Mouse (Mus musculus) liver, adult 2 months (tissue): ENCODE results near the gene Tmem262. TPM values are rescaled to one million over a fixed set of nuclear protein-coding genes. Genes with fewer than 3 reads are reported as not detected.

Experiments used
- DNase-seq: peaks from one replicate; pipeline ENCODE4 v3.0.0-alpha.2; 2011; ENCODE audit warnings: low read depth, low spot score; ENCODE audit errors: extremely low read depth
- H3K27ac ChIP-seq: fragments of 200-500 bp; replicated peaks from 2 replicates; pipeline ENCODE4 v1.5.1; 2012; ENCODE audit warnings: low read depth, mild to moderate bottlenecking, control low read depth, inconsistent platforms, low read length; ENCODE audit not compliant: insufficient read depth
- H3K27me3 ChIP-seq: fragments of 200-500 bp; 2 replicates; pipeline ENCODE4 v1.6.1; 2012; ENCODE audit warnings: mild to moderate bottlenecking, moderate library complexity, low read length, inconsistent platforms; ENCODE audit not compliant: control insufficient read depth, insufficient read depth
- H3K36me3 ChIP-seq: fragments of 200-500 bp; 2 replicates; pipeline ENCODE4 v1.6.1; 2012; ENCODE audit warnings: low read length, inconsistent platforms; ENCODE audit not compliant: control insufficient read depth, insufficient read depth
- H3K4me1 ChIP-seq: fragments of 200-500 bp; 2 replicates; pipeline ENCODE4 v1.6.1; 2011; ENCODE audit warnings: low read length; ENCODE audit not compliant: control insufficient read depth, insufficient read depth
- H3K4me3 ChIP-seq: fragments of 200-500 bp; 2 replicates; pipeline ENCODE4 v1.5.1; 2011; ENCODE audit warnings: low read depth, mild to moderate bottlenecking, control low read depth, low read length, moderate library complexity; ENCODE audit not compliant: insufficient read depth
- H3K79me2 ChIP-seq: fragments of 200-500 bp; 2 replicates; pipeline ENCODE4 v1.6.1; 2012; ENCODE audit warnings: inconsistent platforms, mild to moderate bottlenecking, low read length, moderate library complexity; ENCODE audit not compliant: control insufficient read depth, insufficient read depth
- H3K9ac ChIP-seq: fragments of 200-500 bp; 2 replicates; pipeline ENCODE4 v1.6.1; 2012; ENCODE audit warnings: low read depth, mild to moderate bottlenecking, control low read depth, inconsistent platforms, low read length
- CTCF ChIP-seq: fragments of 200-500 bp; IDR thresholded peaks from 2 replicates; pipeline ENCODE4 v1.5.1; 2011; ENCODE audit warnings: low read depth, low read length, control low read depth
- POLR2A ChIP-seq: fragments of 200-500 bp; IDR thresholded peaks from 2 replicates; pipeline ENCODE4 v1.6.1; 2011; ENCODE audit warnings: low read length, control low read depth; ENCODE audit not compliant: insufficient read depth; ENCODE audit errors: extremely low read depth
- WGBS: fragments of 180-500 bp; shearing (Covaris S2); methylation state at CpG from one replicate; pipeline ENCODE4 v1.1.7; 2018; 5-methylcytosine and 5-hydroxymethylcytosine counted together
- polyA plus RNA-seq: library from polyadenylated mRNA; depleted of rRNA; stranded (reverse); fragments of >200 nt; gene quantifications from 2 replicates; pipeline ENCODE4 v1.2.3, GENCODE M21; 2012
- total RNA-seq: library from RNA; depleted of rRNA; stranded (reverse); fragments of >200 nt; gene quantifications from 2 replicates; pipeline ENCODE4 v1.2.3, GENCODE M21; 2014

Tmem262 gene
- total and polyA plus RNA-seq, 2 experiments, result not detected

DNA sequence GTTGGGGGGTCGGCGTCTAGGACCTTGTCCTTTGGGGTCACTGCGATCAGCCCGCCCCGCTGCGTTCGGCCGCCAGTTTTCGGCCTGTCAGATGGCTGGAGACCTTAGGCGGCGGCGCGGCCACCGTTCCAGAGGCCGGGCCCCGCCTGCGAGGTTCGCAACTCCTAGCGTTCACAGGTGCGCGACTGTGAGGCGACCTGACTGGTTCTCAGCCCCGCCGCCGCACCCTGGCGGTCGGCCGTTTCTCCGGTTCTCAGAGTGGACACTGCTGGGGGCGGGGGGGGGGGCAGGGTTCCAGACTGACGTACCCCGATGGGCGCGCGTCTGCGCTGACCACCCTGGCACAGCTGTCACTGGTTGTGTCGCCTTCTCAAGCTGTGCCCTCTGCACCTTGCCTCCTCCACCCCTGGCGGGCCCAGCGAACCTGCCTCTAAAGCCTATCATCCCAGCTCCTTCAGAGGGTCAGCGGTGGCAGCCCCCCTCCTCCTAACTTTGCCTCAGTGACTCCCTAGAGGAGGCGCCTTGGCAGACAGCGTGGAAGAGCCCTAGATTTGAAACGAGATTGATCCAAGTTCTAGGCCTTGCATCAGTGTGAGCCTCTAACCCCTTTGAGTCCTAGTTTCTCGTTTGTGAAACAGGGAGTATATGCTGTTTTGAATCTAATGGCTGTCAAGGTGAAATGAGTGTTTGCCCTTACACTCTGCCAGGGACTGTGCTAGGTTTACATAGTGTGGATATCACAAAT is 32.5 kb upstream of the Tmem262 start:
- 1% methylated on average over 42 of the region's 44 CpGs for WGBS
- peak overlapping the region; percentile 88 for H3K27ac ChIP-seq
- TF ChIP-seq POLR2A (no peak), CTCF (no peak)
- H3K79me2 ChIP-seq, result peaks cover 25% of the 10 kb centered on the region; the same call in 1 of the 2 replicates
- H3K27me3 ChIP-seq, result no peaks in the 10 kb centered on the region
- peaks cover 27% of the 10 kb centered on the region for H3K36me3 ChIP-seq
- no peak for DNase-seq
- peak overlapping the region; percentile 69 for H3K4me3 ChIP-seq
- H3K4me1 ChIP-seq, result peaks cover 22% of the 10 kb centered on the region
- peak overlapping the region; percentile 78 for H3K9ac ChIP-seq

DNA sequence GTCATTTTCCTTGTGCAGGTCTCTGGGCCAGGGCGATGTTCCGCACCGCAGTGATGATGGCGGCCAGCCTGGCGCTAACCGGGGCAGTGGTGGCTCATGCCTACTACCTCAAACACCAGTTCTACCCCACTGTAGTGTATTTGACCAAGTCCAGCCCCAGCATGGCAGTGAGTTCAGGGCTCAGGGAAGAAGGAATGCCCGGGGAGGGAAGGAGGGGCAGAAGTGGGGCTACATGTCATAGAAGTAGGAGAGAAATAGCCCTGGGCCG is 32.0 kb upstream of the Tmem262 start:
- peaks cover 22% of the 10 kb centered on the region for H3K4me1 ChIP-seq
- WGBS, result 52% methylated on average over 8 of the region's 8 CpGs
- TF ChIP-seq POLR2A (no peak), CTCF (no peak)
- H3K36me3 ChIP-seq, result peaks cover 32% of the 10 kb centered on the region
- peak overlapping the region; percentile 88; the same call in 1 of the 2 replicates for H3K27ac ChIP-seq
- H3K27me3 ChIP-seq, result no peaks in the 10 kb centered on the region
- H3K79me2 ChIP-seq, result peaks cover 25% of the 10 kb centered on the region; the same call in 1 of the 2 replicates
- peak overlapping the region; percentile 69 for H3K4me3 ChIP-seq
- H3K9ac ChIP-seq, result peak overlapping the region; percentile 78
- DNase-seq, result no peak

DNA sequence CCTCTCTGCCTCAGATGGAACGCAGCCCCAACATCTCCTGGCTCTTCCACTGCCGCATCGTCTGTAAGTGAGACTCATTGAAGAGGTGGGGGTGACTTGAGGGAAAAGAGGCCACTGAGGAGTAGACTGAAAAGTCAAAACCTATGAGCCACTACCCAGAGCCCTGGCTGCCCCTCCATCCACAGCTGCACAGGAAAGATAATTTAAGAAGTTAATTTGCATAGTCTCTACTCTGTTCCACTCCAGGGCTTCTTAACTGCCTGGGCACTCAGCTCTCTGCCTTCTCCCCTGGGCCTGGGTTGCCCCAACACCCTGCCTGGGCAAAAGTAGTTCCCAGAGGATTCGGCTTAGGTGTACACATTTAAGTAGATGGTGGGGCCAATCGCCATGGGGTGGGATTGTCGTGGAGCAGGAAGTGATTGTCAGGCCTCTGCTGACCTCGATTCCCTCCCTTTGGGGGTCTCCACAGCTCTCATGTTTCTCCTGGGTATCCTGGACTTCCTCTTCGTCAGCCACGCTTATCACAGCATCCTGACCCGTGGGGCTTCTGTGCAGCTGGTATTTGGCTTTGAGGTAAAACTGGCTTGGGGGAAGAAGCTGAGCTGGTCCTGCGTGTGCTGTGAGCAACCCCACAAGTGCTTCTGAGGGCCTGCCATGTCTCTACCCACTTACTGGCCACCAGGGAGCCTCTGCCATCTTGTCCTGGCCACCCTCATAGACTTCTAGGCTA is 31.0 kb upstream of the Tmem262 start:
- WGBS, result 79% methylated on average over 11 of the region's 11 CpGs
- Histone ChIP-seq H3K36me3 (peaks cover 40% of the 10 kb centered on the region), H3K79me2 (peaks cover 25% of the 10 kb centered on the region; the same call in 1 of the 2 replicates), H3K27me3 (no peaks in the 10 kb centered on the region), H3K9ac (no peak overlapping the region), H3K4me1 (peaks cover 22% of the 10 kb centered on the region), H3K4me3 (no peak overlapping the region), H3K27ac (no peak overlapping the region)
- no peak for TF ChIP-seq CTCF
- TF ChIP-seq POLR2A, result no peak
- no peak for DNase-seq

DNA sequence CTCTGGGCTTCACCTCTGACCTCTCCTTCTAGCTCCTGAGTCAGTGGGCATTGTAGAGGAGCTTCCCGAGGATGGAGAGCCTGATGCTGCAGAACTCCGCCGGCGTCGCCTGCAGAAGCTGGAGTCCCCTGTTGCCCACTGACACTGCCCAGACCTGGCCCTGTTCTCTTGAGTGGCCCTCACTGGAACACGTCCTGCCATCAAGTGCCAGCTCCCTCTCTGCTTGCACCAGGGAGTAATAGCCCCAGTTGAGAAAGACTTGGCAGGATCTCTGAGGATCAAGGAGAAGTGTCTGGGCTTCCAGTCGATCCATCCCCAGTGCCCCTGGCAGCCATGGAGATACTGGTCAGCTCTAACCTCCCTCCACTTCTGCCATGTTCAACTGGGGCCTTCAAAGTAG is 27.3 kb upstream of the Tmem262 start:
- H3K27ac ChIP-seq, result no peak overlapping the region
- peaks cover 23% of the 10 kb centered on the region for H3K4me1 ChIP-seq
- WGBS, result 72% methylated on average over 7 of the region's 7 CpGs

DNA sequence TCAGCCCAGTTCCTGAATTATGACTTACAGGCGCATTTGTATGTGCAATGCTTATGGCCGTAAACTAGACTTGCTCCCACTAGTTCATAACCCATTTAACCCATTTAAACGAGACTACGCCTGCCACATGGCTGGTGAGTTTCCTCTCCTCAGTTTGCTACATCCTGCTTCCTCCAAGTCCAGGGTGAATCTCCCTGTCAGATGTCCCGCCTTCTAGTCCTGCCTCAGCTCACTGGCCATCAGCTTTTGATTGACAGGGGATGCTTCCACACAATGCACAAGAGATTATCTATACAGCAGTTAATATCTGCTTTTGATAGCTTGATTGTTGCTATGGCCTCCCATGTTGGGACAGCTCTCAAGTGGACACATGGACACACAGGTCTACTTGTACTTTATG is 25.5 kb upstream of the Tmem262 start:
- TF ChIP-seq CTCF (no peak), POLR2A (no peak)
- DNase-seq, result no peak
- H3K9ac ChIP-seq, result no peak overlapping the region
- H3K79me2 ChIP-seq, result peaks cover 4% of the 10 kb centered on the region; the same call in 1 of the 2 replicates
- H3K27me3 ChIP-seq, result no peaks in the 10 kb centered on the region
- H3K4me1 ChIP-seq, result peaks cover 14% of the 10 kb centered on the region; the same call in 1 of the 2 replicates
- no peak overlapping the region for H3K27ac ChIP-seq
- H3K36me3 ChIP-seq, result peaks cover 43% of the 10 kb centered on the region
- no peak overlapping the region for H3K4me3 ChIP-seq
- 75% methylated on average over 5 of the region's 5 CpGs for WGBS

More for the DNA sequence above, 27.3 kb upstream of the Tmem262 start:
- no peak for DNase-seq
- Histone ChIP-seq H3K36me3 (peaks cover 52% of the 10 kb centered on the region), H3K79me2 (peaks cover 18% of the 10 kb centered on the region; the same call in 1 of the 2 replicates), H3K4me3 (no peak overlapping the region), H3K9ac (no peak overlapping the region), H3K27me3 (no peaks in the 10 kb centered on the region)
- no peak for TF ChIP-seq POLR2A
